Mouse (Mus musculus) cerebellum, adult 2 months (tissue): ENCODE measurements around the gene Enpp3. TPM values are rescaled to one million over a fixed set of nuclear protein-coding genes. Genes with fewer than 3 reads are reported as not detected.
"Not testable (repeated sequence)": the region's sequence is repeated elsewhere in the genome, so short reads cannot be mapped to it uniquely, and the experiment has no call there.

Experiments used
- DNase-seq, 2 experiments: peaks; one replicate each; pipeline ENCODE4 v3.0.0; 2021
- H3K27ac ChIP-seq: fragments of 200-500 bp; 2 replicates; pipeline ENCODE4 v1.5.1; 2012; ENCODE audit warnings: low read length, control low read depth, inconsistent platforms; ENCODE audit not compliant: insufficient read depth
- H3K27me3 ChIP-seq: fragments of 200-500 bp; 2 replicates; pipeline ENCODE4 v1.6.1; 2012; ENCODE audit warnings: inconsistent platforms, mild to moderate bottlenecking, low read length, moderate library complexity; ENCODE audit not compliant: control insufficient read depth, insufficient read depth
- H3K4me1 ChIP-seq: fragments of 200-500 bp; 2 replicates; pipeline ENCODE4 v1.6.1; 2011; ENCODE audit warnings: low read length; ENCODE audit not compliant: control insufficient read depth, insufficient read depth
- H3K4me3 ChIP-seq: fragments of 200-500 bp; replicated peaks from 2 replicates; pipeline ENCODE3; 2011; ENCODE audit warnings: mild to moderate bottlenecking, low read depth, low read length, control low read depth; ENCODE audit not compliant: insufficient read depth
- CTCF ChIP-seq: fragments of 200-500 bp; IDR thresholded peaks from 2 replicates; pipeline ENCODE4 v1.5.1; 2011; ENCODE audit warnings: low read depth, mild to moderate bottlenecking, control low read depth, low read length, moderate library complexity, borderline replicate concordance; ENCODE audit not compliant: insufficient read depth
- POLR2A ChIP-seq: fragments of 200-500 bp; IDR thresholded peaks from 2 replicates; pipeline ENCODE4 v1.6.1; 2011; ENCODE audit warnings: low read length, control low read depth, borderline replicate concordance; ENCODE audit not compliant: insufficient read depth
- WGBS: fragments of 180-500 bp; shearing (Covaris S2); methylation state at CpG from one replicate; pipeline ENCODE4 v1.1.7; 2018; 5-methylcytosine and 5-hydroxymethylcytosine counted together
- polyA plus RNA-seq: library from polyadenylated mRNA; depleted of rRNA; stranded (reverse); fragments of >200 nt; gene quantifications from 2 replicates; pipeline ENCODE4 v1.2.3, GENCODE M21; 2012

Gene Enpp3
- polyA plus RNA-seq, 1 experiment, result 1.4 TPM

- no peaks in the 10 kb centered on the region for H3K27me3 ChIP-seq
- DNase-seq, result no peak
- no peaks in the 10 kb centered on the region for H3K4me1 ChIP-seq
- H3K4me3 ChIP-seq, result no peak overlapping the region
- TF ChIP-seq CTCF, result no peak
- TF ChIP-seq POLR2A, result no peak
- no peak overlapping the region for H3K27ac ChIP-seq
- 78% methylated on average over 4 of the region's 4 CpGs for WGBS
Observed at GRCm38 (mm10) chr10:24821990-24822676, 20.5 kb downstream of the Enpp3 start.

- H3K27ac ChIP-seq, result no peak overlapping the region
- DNase-seq, result no peak
- H3K4me3 ChIP-seq, result no peak overlapping the region
- TF ChIP-seq POLR2A (no peak), CTCF (no peak)
- WGBS, result 26% methylated on average over 3 of the region's 3 CpGs
- no peaks in the 10 kb centered on the region for H3K27me3 ChIP-seq
- no peaks in the 10 kb centered on the region for H3K4me1 ChIP-seq
Observed at GRCm38 (mm10) chr10:24819526-24819925, 23.1 kb downstream of the Enpp3 start.

GRCm38 (mm10) chr10:24810639-24811038 lies 32.0 kb downstream of the Enpp3 start:
- Histone ChIP-seq H3K27ac (no peak overlapping the region), H3K4me3 (no peak overlapping the region), H3K27me3 (no peaks in the 10 kb centered on the region; the same call in 1 of the 2 replicates), H3K4me1 (no peaks in the 10 kb centered on the region)
- DNase-seq, result no peak
- WGBS, result 57% methylated on average over 10 of the region's 10 CpGs
- TF ChIP-seq CTCF (no peak), POLR2A (no peak)

GRCm38 (mm10) chr10:24806756-24807155 lies 35.9 kb downstream of the Enpp3 start:
- Histone ChIP-seq H3K27me3 (no peaks in the 10 kb centered on the region; the same call in 1 of the 2 replicates), H3K4me1 (no peaks in the 10 kb centered on the region), H3K27ac (no peak overlapping the region), H3K4me3 (no peak overlapping the region)
- 91% methylated on average over 5 of the region's 5 CpGs for WGBS
- DNase-seq, result no peak
- TF ChIP-seq POLR2A, result no peak
- no peak for TF ChIP-seq CTCF

GRCm38 (mm10) chr10:24805876-24806275 lies 36.7 kb downstream of the Enpp3 start:
- no peak overlapping the region for H3K27ac ChIP-seq
- DNase-seq, result no peak
- 90% methylated on average over 10 of the region's 10 CpGs for WGBS
- H3K27me3 ChIP-seq, result no peaks in the 10 kb centered on the region; the same call in 1 of the 2 replicates
- no peak overlapping the region for H3K4me3 ChIP-seq
- H3K4me1 ChIP-seq, result no peaks in the 10 kb centered on the region
- no peak for TF ChIP-seq POLR2A
- TF ChIP-seq CTCF, result no peak

GRCm38 (mm10) chr10:24805173-24805572 lies 37.5 kb downstream of the Enpp3 start:
- TF ChIP-seq CTCF (no peak), POLR2A (no peak)
- H3K4me1 ChIP-seq, result no peaks in the 10 kb centered on the region
- no peak overlapping the region for H3K27ac ChIP-seq
- no peak overlapping the region for H3K4me3 ChIP-seq
- WGBS, result 72% methylated on average over 2 of the region's 2 CpGs
- no peaks in the 10 kb centered on the region; the same call in 1 of the 2 replicates for H3K27me3 ChIP-seq
- DNase-seq, result no peak

- 97% methylated on average over 2 of the region's 2 CpGs for WGBS
- not testable (repeated sequence) for H3K4me1 ChIP-seq, H3K27ac ChIP-seq, DNase-seq, H3K4me3 ChIP-seq, H3K27me3 ChIP-seq
Observed at GRCm38 (mm10) chr10:24802742-24803244, 39.8 kb downstream of the Enpp3 start.

GRCm38 (mm10) chr10:24801796-24802195 lies 40.8 kb downstream of the Enpp3 start:
- no peak for DNase-seq
- no peaks in the 10 kb centered on the region for H3K27me3 ChIP-seq
- no peak overlapping the region for H3K4me3 ChIP-seq
- WGBS, result 96% methylated on average over 2 of the region's 2 CpGs
- H3K27ac ChIP-seq, result no peak overlapping the region
- no peaks in the 10 kb centered on the region for H3K4me1 ChIP-seq
- no peak for TF ChIP-seq POLR2A
- TF ChIP-seq CTCF, result no peak

- TF ChIP-seq POLR2A (no peak), CTCF (peak; percentile 81)
- H3K27me3 ChIP-seq, result no peaks in the 10 kb centered on the region
- WGBS, result 50% methylated on average over 5 of the region's 5 CpGs
- no peak overlapping the region for H3K4me3 ChIP-seq
- peak; percentile 10 to 46 for DNase-seq
- no peak overlapping the region for H3K27ac ChIP-seq
- no peaks in the 10 kb centered on the region for H3K4me1 ChIP-seq
Observed at GRCm38 (mm10) chr10:24797246-24797645, 45.4 kb downstream of the Enpp3 start.
